Mouse (Mus musculus) activated CD4-positive, CD25-positive, alpha-beta regulatory T cell, adult 9 weeks (primary cell): Measurements from ENCODE around the gene Umod. TPM values are rescaled to one million over a fixed set of nuclear protein-coding genes. Genes with fewer than 3 reads are reported as not detected.

Experiments used
- polyA plus RNA-seq: library from polyadenylated mRNA; unstranded; fragments of 100-300 nt; shearing (Covaris generic); gene quantifications from one replicate; pipeline ENCODE4 v1.2.1, GENCODE M21; 2017

Gene Umod
- polyA plus RNA-seq, result not detected

DNA sequence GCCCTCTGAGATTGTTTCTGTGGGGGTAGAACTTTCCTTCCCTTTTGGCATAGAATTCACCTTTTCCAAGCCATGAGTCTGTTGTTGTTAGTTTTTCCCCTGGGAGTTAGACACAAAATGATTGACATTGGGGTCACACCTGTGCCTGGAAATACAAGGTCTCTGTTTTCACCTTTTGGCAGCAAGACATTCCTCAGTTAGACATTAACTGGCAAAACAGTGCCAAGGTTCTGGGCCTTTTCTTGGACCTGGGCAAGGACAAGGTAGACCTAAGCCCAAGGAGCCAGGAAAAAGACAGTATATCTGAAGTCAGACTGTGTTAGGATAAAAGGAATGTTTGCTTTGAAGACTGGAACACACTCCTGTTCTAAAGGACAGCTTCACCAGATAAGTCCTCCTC, at the start of gene Umod:
Gene Umod, minus strand, starts transcription at position 27 of the 400 bp plus-strand sequence.

DNA sequence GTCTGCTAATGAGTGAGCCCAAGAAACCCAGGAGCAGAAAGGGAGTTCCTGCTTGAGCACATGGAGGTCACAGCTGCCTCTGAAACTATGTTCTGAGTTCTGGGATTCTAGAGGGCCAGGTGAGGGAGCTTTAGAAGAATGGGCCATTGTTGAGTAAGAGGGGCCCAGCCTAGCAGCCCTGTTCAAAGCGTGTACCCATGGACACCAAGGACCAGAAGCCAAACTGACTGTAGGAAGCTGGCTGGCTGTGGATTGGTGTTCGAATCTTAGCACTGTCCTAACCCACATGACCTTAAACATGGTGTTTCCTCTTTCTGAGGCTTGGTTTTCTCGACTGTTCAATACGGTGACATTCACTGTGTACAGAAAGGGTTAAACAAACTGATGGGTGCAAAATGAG, 44.3 kb upstream of the Umod start, which contains the start of gene Pdilt:
Gene Pdilt, minus strand, starts transcription at position 101 of the 400 bp plus-strand sequence.

DNA sequence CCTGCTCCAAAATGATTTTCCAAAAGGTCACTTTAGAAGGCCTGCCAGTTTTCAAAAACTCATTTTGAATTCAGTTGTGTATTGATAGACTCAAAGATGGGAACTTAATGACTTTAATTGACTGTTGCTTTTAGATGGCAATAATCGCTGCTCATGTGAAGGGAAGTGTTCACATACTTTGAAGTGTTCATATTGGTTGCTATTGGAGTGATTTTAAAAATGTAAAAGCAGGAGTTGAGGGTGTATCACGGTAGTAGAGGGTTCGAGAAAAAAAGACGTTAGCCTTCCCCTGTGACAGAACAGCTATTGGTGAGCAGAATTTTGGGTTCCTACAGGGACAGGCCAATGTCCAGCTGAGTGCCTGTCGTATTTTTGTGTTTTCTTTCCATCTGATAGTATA, 40.1 kb upstream of the Umod start, which contains the start of gene Acsm5:
Gene Acsm5, plus strand, starts transcription at position 301 of the 400 bp plus-strand sequence.

DNA sequence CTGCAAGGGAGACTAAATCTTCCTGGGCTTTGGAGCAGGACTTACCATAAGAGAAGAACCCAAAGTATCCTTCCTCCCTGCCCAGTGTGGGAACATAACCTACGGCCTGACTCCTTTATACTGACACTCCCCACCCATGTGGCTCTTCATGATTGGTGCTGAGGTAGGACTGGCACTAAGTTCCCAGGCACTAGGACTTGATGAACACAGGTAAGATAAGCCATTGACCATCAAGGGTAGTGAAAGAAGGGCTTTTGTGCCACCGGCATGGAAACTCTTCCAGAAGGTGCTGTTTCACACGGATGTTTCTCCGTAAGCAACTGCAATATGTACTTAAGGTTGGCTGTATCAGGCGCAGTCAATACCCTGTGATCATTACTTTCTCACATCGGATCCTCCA, 19.9 kb downstream of the Umod start, which contains the start of gene Gp2:
Gene Gp2, minus strand, starts transcription at position 101 of the 400 bp plus-strand sequence.

Other genes starting within 250 kb of the Umod start
- gene Gp2, start 20.0 kb downstream of the Umod start, polyA plus RNA-seq, result not detected
- not detected for gene Acsm5, start 40.2 kb upstream of the Umod start, polyA plus RNA-seq
- not detected for gene Pdilt, start 44.2 kb upstream of the Umod start, polyA plus RNA-seq
- not detected for gene Acsm2, start 75.1 kb upstream of the Umod start, polyA plus RNA-seq
- gene Acsm1, start 127.7 kb upstream of the Umod start, polyA plus RNA-seq, result not detected
- gene Acsm4, start 210.7 kb upstream of the Umod start, polyA plus RNA-seq, result not detected
- gene Thumpd1, start 241.5 kb upstream of the Umod start, polyA plus RNA-seq, result 90.4 TPM